Mouse (Mus musculus): Measurements from ENCODE around the gene 1810055G02Rik.

GRCm38 (mm10) chr19:3728901-3729300, 20.8 kb downstream of the 1810055G02Rik start:
- TF ChIP-seq TAL1 (IDR thresholded peaks at IDR 0.05; ENCODE audit: low read length), result no peak
- no peak for TF ChIP-seq GATA1 (IDR thresholded peaks at IDR 0.05; ENCODE audit: low read length)
